Mouse (Mus musculus) layer of hippocampus, adult 8-10 months (tissue): ENCODE results near the gene Slc16a3. TPM values are rescaled to one million over a fixed set of nuclear protein-coding genes. Genes with fewer than 3 reads are reported as not detected.
A peak's percentile ranks its signal among the peaks of the same experiment; 100 is the strongest.

ENCODE experiments used
- DNase-seq, 2 experiments: peaks; one replicate each; pipeline ENCODE4 v3.0.0; 2022; ENCODE audit warnings: low spot score in 2 of 2
- total RNA-seq, 4 experiments: library from RNA; stranded (reverse); gene quantifications; 2 replicates each; pipeline ENCODE4 v1.2.4; 2022

Slc16a3 gene
- total RNA-seq: 10 to 100 TPM in 1 of 4 experiments, 1 to 10 TPM in 3; 2.1 to 11.0 (median 7.0) TPM

GRCm38 (mm10) chr11:120948328-120948727, at the start of gene Slc16a3:
Gene Slc16a3, plus strand, starts transcription at chr11:120948480.
- DNase-seq: no peak

- DNase-seq: no peak
These were observed 47.7 kb upstream of the Slc16a3 start for GRCm38 (mm10) chr11:120900276-120901244.

- no peak for DNase-seq
These were observed 46.4 kb upstream of the Slc16a3 start for GRCm38 (mm10) chr11:120901729-120902486.

GRCm38 (mm10) chr11:120902487-120903142, 45.7 kb upstream of the Slc16a3 start:
- no peak for DNase-seq

- DNase-seq: no peak
These were observed 45.0 kb upstream of the Slc16a3 start for GRCm38 (mm10) chr11:120903159-120903850.

GRCm38 (mm10) chr11:120904561-120904960, 43.7 kb upstream of the Slc16a3 start:
- DNase-seq: no peak

GRCm38 (mm10) chr11:120905430-120905873, 42.8 kb upstream of the Slc16a3 start:
- DNase-seq: peak; percentile 37 to 63

- DNase-seq: no peak
These were observed 34.5 kb upstream of the Slc16a3 start for GRCm38 (mm10) chr11:120913796-120914195.

- no peak for DNase-seq
These were observed 31.8 kb upstream of the Slc16a3 start for GRCm38 (mm10) chr11:120916477-120916876.

- no peak for DNase-seq
These were observed 30.5 kb upstream of the Slc16a3 start for GRCm38 (mm10) chr11:120917756-120918155.

- DNase-seq: no peak
These were observed 25.8 kb upstream of the Slc16a3 start for GRCm38 (mm10) chr11:120922528-120922927.

GRCm38 (mm10) chr11:120928468-120928867, 19.8 kb upstream of the Slc16a3 start:
- DNase-seq: no peak

- no peak for DNase-seq
These were observed 16.8 kb upstream of the Slc16a3 start for GRCm38 (mm10) chr11:120931479-120931878.

GRCm38 (mm10) chr11:120932564-120933398, 15.5 kb upstream of the Slc16a3 start, which contains the start of gene Ccdc57:
Gene Ccdc57, minus strand, starts transcription at chr11:120932872.
- peak; percentile 85 to 92 for DNase-seq

- DNase-seq: no peak
These were observed 10.3 kb upstream of the Slc16a3 start for GRCm38 (mm10) chr11:120937976-120938375.

GRCm38 (mm10) chr11:120938795-120939194, 9.5 kb upstream of the Slc16a3 start:
- DNase-seq: no peak

GRCm38 (mm10) chr11:120939712-120940341, 8.5 kb upstream of the Slc16a3 start:
- no peak for DNase-seq

GRCm38 (mm10) chr11:120940959-120941358, 7.3 kb upstream of the Slc16a3 start:
- DNase-seq: no peak

GRCm38 (mm10) chr11:120945266-120945665, 3.0 kb upstream of the Slc16a3 start:
- DNase-seq: no peak
